Mouse (Mus musculus): ENCODE measurements at regions not wholly inside any gene's neighbourhood (a gene's known extent, or its start where the extent isn't known, plus 50 kb on each side); places are given as distances from the start of the nearest gene placed in this dataset.

GRCm38 (mm10) chr2:63503939-63504338 lies 319.9 kb upstream of the Kcnh7 start:
- Histone ChIP-seq H3K4me1 (ENCODE audit: control insufficient read depth, insufficient read depth, low read length) (no peaks in the 10 kb centered on the region), H3K27me3 (ENCODE audit: control insufficient read depth, insufficient read depth, low read length) (no peaks in the 10 kb centered on the region), H3K27ac (replicated peaks; ENCODE audit: low read depth, low read length) (no peak overlapping the region), H3K9ac (replicated peaks; ENCODE audit: low read length) (no peak overlapping the region), H3K4me3 (replicated peaks; ENCODE audit: low read depth, low read length) (no peak overlapping the region), H3K36me3 (ENCODE audit: control insufficient read depth, insufficient read depth, low read length) (no peaks in the 10 kb centered on the region), H3K4me2 (ENCODE audit: low read length) (no peak overlapping the region), H3K9me3 (ENCODE audit: control insufficient read depth, low read length) (no peaks in the 10 kb centered on the region)
- WGBS: 9% methylated on average over 3 of the region's 3 CpGs
- peak; percentile 79 for DNase-seq
- no peak for ATAC-seq (ENCODE audit: low FRiP score, low TSS enrichment)

- DNase-seq: no peak
- no peaks in the 10 kb centered on the region for H3K36me3 ChIP-seq (ENCODE audit: control insufficient read depth, insufficient read depth, low read length)
- ATAC-seq (ENCODE audit: low FRiP score, low TSS enrichment): no peak
- H3K9ac ChIP-seq (replicated peaks; ENCODE audit: low read length): no peak overlapping the region
- H3K4me2 ChIP-seq (ENCODE audit: low read length): no peak overlapping the region
- no peaks in the 10 kb centered on the region for H3K4me1 ChIP-seq (ENCODE audit: control insufficient read depth, insufficient read depth, low read length)
- H3K27me3 ChIP-seq (ENCODE audit: control insufficient read depth, insufficient read depth, low read length): no peaks in the 10 kb centered on the region
- no peak overlapping the region for H3K27ac ChIP-seq (replicated peaks; ENCODE audit: low read depth, low read length)
- no peak overlapping the region for H3K4me3 ChIP-seq (replicated peaks; ENCODE audit: low read depth, low read length)
- no peaks in the 10 kb centered on the region for H3K9me3 ChIP-seq (ENCODE audit: control insufficient read depth, low read length)
- 59% methylated on average over 5 of the region's 5 CpGs for WGBS
Measured at GRCm38 (mm10) chr2:63476411-63476810, 292.3 kb upstream of the Kcnh7 start.

- Histone ChIP-seq H3K4me2 (ENCODE audit: low read length) (no peak overlapping the region), H3K4me1 (ENCODE audit: control insufficient read depth, insufficient read depth, low read length) (no peaks in the 10 kb centered on the region), H3K27me3 (ENCODE audit: control insufficient read depth, insufficient read depth, low read length) (no peaks in the 10 kb centered on the region), H3K9ac (replicated peaks; ENCODE audit: low read length) (no peak overlapping the region), H3K36me3 (ENCODE audit: control insufficient read depth, insufficient read depth, low read length) (no peaks in the 10 kb centered on the region), H3K27ac (replicated peaks; ENCODE audit: low read depth, low read length) (no peak overlapping the region), H3K4me3 (replicated peaks; ENCODE audit: low read depth, low read length) (no peak overlapping the region), H3K9me3 (ENCODE audit: control insufficient read depth, low read length) (no peaks in the 10 kb centered on the region)
- DNase-seq (no peak), ATAC-seq (ENCODE audit: low FRiP score, low TSS enrichment) (no peak)
Measured at GRCm38 (mm10) chr2:63475255-63475654, 291.2 kb upstream of the Kcnh7 start.

GRCm38 (mm10) chr2:63473699-63474098 lies 289.6 kb upstream of the Kcnh7 start:
- H3K4me3 ChIP-seq (replicated peaks; ENCODE audit: low read depth, low read length): no peak overlapping the region
- no peaks in the 10 kb centered on the region for H3K9me3 ChIP-seq (ENCODE audit: control insufficient read depth, low read length)
- no peak overlapping the region for H3K9ac ChIP-seq (replicated peaks; ENCODE audit: low read length)
- H3K36me3 ChIP-seq (ENCODE audit: control insufficient read depth, insufficient read depth, low read length): no peaks in the 10 kb centered on the region
- DNase-seq: peak; percentile 88
- no peaks in the 10 kb centered on the region for H3K27me3 ChIP-seq (ENCODE audit: control insufficient read depth, insufficient read depth, low read length)
- H3K4me2 ChIP-seq (ENCODE audit: low read length): no peak overlapping the region
- H3K27ac ChIP-seq (replicated peaks; ENCODE audit: low read depth, low read length): no peak overlapping the region
- H3K4me1 ChIP-seq (ENCODE audit: control insufficient read depth, insufficient read depth, low read length): no peaks in the 10 kb centered on the region
- 28% methylated on average over 2 of the region's 2 CpGs for WGBS
- peak; percentile 74; the same call in 1 of the 2 replicates for ATAC-seq (ENCODE audit: low FRiP score, low TSS enrichment)

GRCm38 (mm10) chr2:63472248-63472647 lies 288.2 kb upstream of the Kcnh7 start:
- Histone ChIP-seq H3K36me3 (ENCODE audit: control insufficient read depth, insufficient read depth, low read length) (no peaks in the 10 kb centered on the region), H3K9ac (replicated peaks; ENCODE audit: low read length) (no peak overlapping the region), H3K27me3 (ENCODE audit: control insufficient read depth, insufficient read depth, low read length) (no peaks in the 10 kb centered on the region), H3K4me1 (ENCODE audit: control insufficient read depth, insufficient read depth, low read length) (no peaks in the 10 kb centered on the region), H3K9me3 (ENCODE audit: control insufficient read depth, low read length) (no peaks in the 10 kb centered on the region), H3K4me3 (replicated peaks; ENCODE audit: low read depth, low read length) (no peak overlapping the region), H3K4me2 (ENCODE audit: low read length) (no peak overlapping the region), H3K27ac (replicated peaks; ENCODE audit: low read depth, low read length) (no peak overlapping the region)
- DNase-seq: no peak
- no peak for ATAC-seq (ENCODE audit: low FRiP score, low TSS enrichment)
- 69% methylated on average over 2 of the region's 2 CpGs for WGBS

GRCm38 (mm10) chr2:63459112-63459511 lies 275.0 kb upstream of the Kcnh7 start:
- no peak for ATAC-seq (ENCODE audit: low FRiP score, low TSS enrichment)
- Histone ChIP-seq H3K27ac (replicated peaks; ENCODE audit: low read depth, low read length) (no peak overlapping the region), H3K4me3 (replicated peaks; ENCODE audit: low read depth, low read length) (no peak overlapping the region), H3K9me3 (ENCODE audit: control insufficient read depth, low read length) (no peaks in the 10 kb centered on the region), H3K27me3 (ENCODE audit: control insufficient read depth, insufficient read depth, low read length) (no peaks in the 10 kb centered on the region), H3K36me3 (ENCODE audit: control insufficient read depth, insufficient read depth, low read length) (no peaks in the 10 kb centered on the region), H3K9ac (replicated peaks; ENCODE audit: low read length) (no peak overlapping the region), H3K4me2 (ENCODE audit: low read length) (no peak overlapping the region), H3K4me1 (ENCODE audit: control insufficient read depth, insufficient read depth, low read length) (no peaks in the 10 kb centered on the region)
- 77% methylated on average over 2 of the region's 2 CpGs for WGBS
- DNase-seq: no peak

- H3K4me2 ChIP-seq (ENCODE audit: low read length): no peak overlapping the region
- ATAC-seq (ENCODE audit: low FRiP score, low TSS enrichment) (peak; percentile 53), DNase-seq (peak; percentile 24)
- no peak overlapping the region for H3K4me3 ChIP-seq (replicated peaks; ENCODE audit: low read depth, low read length)
- no peak overlapping the region for H3K9ac ChIP-seq (replicated peaks; ENCODE audit: low read length)
- H3K4me1 ChIP-seq (ENCODE audit: control insufficient read depth, insufficient read depth, low read length): no peaks in the 10 kb centered on the region
- H3K27ac ChIP-seq (replicated peaks; ENCODE audit: low read depth, low read length): no peak overlapping the region
- H3K27me3 ChIP-seq (ENCODE audit: control insufficient read depth, insufficient read depth, low read length): no peaks in the 10 kb centered on the region
- H3K36me3 ChIP-seq (ENCODE audit: control insufficient read depth, insufficient read depth, low read length): no peaks in the 10 kb centered on the region
- WGBS: 77% methylated on average over 10 of the region's 10 CpGs
- H3K9me3 ChIP-seq (ENCODE audit: control insufficient read depth, low read length): no peaks in the 10 kb centered on the region
Measured at GRCm38 (mm10) chr2:63454263-63455011, 270.4 kb upstream of the Kcnh7 start.

- no peaks in the 10 kb centered on the region for H3K9me3 ChIP-seq (ENCODE audit: control insufficient read depth, low read length)
- DNase-seq: no peak
- H3K4me1 ChIP-seq (ENCODE audit: control insufficient read depth, insufficient read depth, low read length): no peaks in the 10 kb centered on the region
- H3K4me3 ChIP-seq (replicated peaks; ENCODE audit: low read depth, low read length): no peak overlapping the region
- no peak overlapping the region for H3K9ac ChIP-seq (replicated peaks; ENCODE audit: low read length)
- no peaks in the 10 kb centered on the region for H3K27me3 ChIP-seq (ENCODE audit: control insufficient read depth, insufficient read depth, low read length)
- no peaks in the 10 kb centered on the region for H3K36me3 ChIP-seq (ENCODE audit: control insufficient read depth, insufficient read depth, low read length)
- 60% methylated on average over 1 of the region's 1 CpGs for WGBS
- no peak for ATAC-seq (ENCODE audit: low FRiP score, low TSS enrichment)
- no peak overlapping the region for H3K27ac ChIP-seq (replicated peaks; ENCODE audit: low read depth, low read length)
- no peak overlapping the region for H3K4me2 ChIP-seq (ENCODE audit: low read length)
Measured at GRCm38 (mm10) chr2:63452891-63453290, 268.8 kb upstream of the Kcnh7 start.

GRCm38 (mm10) chr2:63452164-63452563 lies 268.1 kb upstream of the Kcnh7 start:
- ATAC-seq (ENCODE audit: low FRiP score, low TSS enrichment): 0 out of 2 replicates have a peak, but pooled peaks have one; percentile 20
- Histone ChIP-seq H3K4me2 (ENCODE audit: low read length) (no peak overlapping the region), H3K4me1 (ENCODE audit: control insufficient read depth, insufficient read depth, low read length) (no peaks in the 10 kb centered on the region), H3K27me3 (ENCODE audit: control insufficient read depth, insufficient read depth, low read length) (no peaks in the 10 kb centered on the region), H3K36me3 (ENCODE audit: control insufficient read depth, insufficient read depth, low read length) (no peaks in the 10 kb centered on the region), H3K27ac (replicated peaks; ENCODE audit: low read depth, low read length) (no peak overlapping the region), H3K9ac (replicated peaks; ENCODE audit: low read length) (no peak overlapping the region), H3K9me3 (ENCODE audit: control insufficient read depth, low read length) (no peaks in the 10 kb centered on the region), H3K4me3 (replicated peaks; ENCODE audit: low read depth, low read length) (no peak overlapping the region)
- DNase-seq: peak; percentile 65
- 83% methylated on average over 1 of the region's 1 CpGs for WGBS

All from midbrain, embryonic 14.5 days (tissue).